Mouse (Mus musculus): ENCODE measurements at regions not wholly inside any gene's neighbourhood (a gene's known extent, or its start where the extent isn't known, plus 50 kb on each side); places are given as distances from the start of the nearest gene placed in this dataset.
"Not testable (repeated sequence)": the region's sequence is repeated elsewhere in the genome, so short reads cannot be mapped to it uniquely, and the experiment has no call there.

GRCm38 (mm10) chr10:117500457-117501108, 120.8 kb upstream of the Cpsf6 start:
- no peak for DNase-seq (ENCODE audit: low read depth, low spot score)

- no peak for DNase-seq (ENCODE audit: low read depth, low spot score)
Observed at GRCm38 (mm10) chr10:117499864-117500453, 120.1 kb upstream of the Cpsf6 start.

GRCm38 (mm10) chr10:117499177-117499863, 119.5 kb upstream of the Cpsf6 start:
- DNase-seq (ENCODE audit: low read depth, low spot score): no peak

- DNase-seq (ENCODE audit: low read depth, low spot score): no peak
Observed at GRCm38 (mm10) chr10:117498497-117498896, 118.7 kb upstream of the Cpsf6 start.

GRCm38 (mm10) chr10:117497565-117498256, 117.9 kb upstream of the Cpsf6 start:
- no peak for DNase-seq (ENCODE audit: low read depth, low spot score)

- DNase-seq (ENCODE audit: low read depth, low spot score): not testable (repeated sequence)
Observed at GRCm38 (mm10) chr10:117497082-117497481, 117.3 kb upstream of the Cpsf6 start.

GRCm38 (mm10) chr10:117496064-117497011, 116.5 kb upstream of the Cpsf6 start:
- no peak for DNase-seq (ENCODE audit: low read depth, low spot score)

GRCm38 (mm10) chr10:117494171-117494701, 114.4 kb upstream of the Cpsf6 start:
- no peak for DNase-seq (ENCODE audit: low read depth, low spot score)

GRCm38 (mm10) chr10:117493824-117494121, 114.0 kb upstream of the Cpsf6 start:
- DNase-seq (ENCODE audit: low read depth, low spot score): no peak

GRCm38 (mm10) chr10:117493091-117493823, 113.4 kb upstream of the Cpsf6 start:
- no peak for DNase-seq (ENCODE audit: low read depth, low spot score)

GRCm38 (mm10) chr10:117492391-117492990, 112.7 kb upstream of the Cpsf6 start:
- no peak for DNase-seq (ENCODE audit: low read depth, low spot score)

- no peak for DNase-seq (ENCODE audit: low read depth, low spot score)
Observed at GRCm38 (mm10) chr10:117491711-117492110, 111.9 kb upstream of the Cpsf6 start.

- DNase-seq (ENCODE audit: low read depth, low spot score): no peak
Observed at GRCm38 (mm10) chr10:117490851-117491595, 111.2 kb upstream of the Cpsf6 start.

GRCm38 (mm10) chr10:117483091-117483600, 103.3 kb upstream of the Cpsf6 start:
- no peak for DNase-seq (ENCODE audit: low read depth, low spot score)

- no peak for DNase-seq (ENCODE audit: low read depth, low spot score)
Observed at GRCm38 (mm10) chr10:117482361-117482760, 102.5 kb upstream of the Cpsf6 start.

- DNase-seq (ENCODE audit: low read depth, low spot score): no peak
Observed at GRCm38 (mm10) chr10:117481341-117481990, 101.7 kb upstream of the Cpsf6 start.

GRCm38 (mm10) chr10:117480456-117480850, 100.6 kb upstream of the Cpsf6 start:
- no peak for DNase-seq (ENCODE audit: low read depth, low spot score)

- no peak for DNase-seq (ENCODE audit: low read depth, low spot score)
Observed at GRCm38 (mm10) chr10:117479721-117480455, 100.1 kb upstream of the Cpsf6 start.

Data from retina, adult 2 months (tissue).